Mouse (Mus musculus) gastrocnemius, adult 2 months (tissue): Measurements from ENCODE around the gene Frmd6. TPM values are rescaled to one million over a fixed set of nuclear protein-coding genes. Genes with fewer than 3 reads are reported as not detected.
A peak's percentile ranks its signal among the peaks of the same experiment; 100 is the strongest.

Experiments
- DNase-seq: peaks from one replicate; pipeline ENCODE4 v3.0.0; 2022
- H3K27ac ChIP-seq: fragments of 200-600 bp; 2 replicates; pipeline ENCODE4 v1.8.1; 2022; ENCODE audit warnings: mild to moderate bottlenecking
- H3K4me3 ChIP-seq: fragments of 200-600 bp; 2 replicates; pipeline ENCODE4 v1.8.1; 2022; ENCODE audit warnings: mild to moderate bottlenecking, moderate library complexity
- CTCF ChIP-seq: fragments of 200-600 bp; IDR thresholded peaks from 2 replicates; pipeline ENCODE4 v1.8.1; 2022; ENCODE audit warnings: antibody characterized with exemption, mild to moderate bottlenecking, moderate library complexity
- intact Hi-C: fragments of 180-260 bp; cut with DNase I; formaldehyde crosslinking; loops from one replicate; pipeline ENCODE4 v1.15.1; 2025
- total RNA-seq, 2 experiments: library from RNA; stranded (reverse); gene quantifications; 2 replicates each; pipeline ENCODE4 v1.2.3; 2021

Frmd6 gene
- total RNA-seq, 2 experiments from 2014 or later, result 9.8 to 14.2 TPM

GRCm38 (mm10) chr12:70895275-70895674 lies 70.0 kb downstream of the Frmd6 start:
- Histone ChIP-seq H3K4me3 (no peak overlapping the region), H3K27ac (0 out of 2 replicates have a peak overlapping the region, but pooled peaks have one; percentile 1)
- DNase-seq, result no peak
- no peak for TF ChIP-seq CTCF
- intact Hi-C loops, result no loop called here

DNA sequence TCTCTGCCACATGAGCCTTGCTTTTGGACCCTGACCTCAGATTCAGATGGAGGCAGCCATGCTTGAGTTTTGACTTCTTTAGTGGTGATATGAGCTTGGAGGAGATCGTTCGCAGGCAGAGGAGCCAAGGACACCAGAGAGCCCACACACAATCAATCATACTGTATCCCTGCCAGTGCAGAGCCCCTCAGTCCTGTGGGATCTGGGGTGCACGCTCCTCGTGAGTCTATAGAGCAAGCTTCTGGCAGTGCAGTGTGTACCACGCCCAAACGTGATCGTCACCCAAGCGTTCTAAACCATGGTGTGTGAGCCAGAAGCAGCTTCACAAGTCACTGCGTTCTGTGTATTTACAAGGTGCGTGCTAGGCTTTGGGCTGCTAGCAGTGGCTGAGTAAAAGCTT lies 70.8 kb downstream of the Frmd6 start:
- intact Hi-C loops, result no loop called here
- DNase-seq, result no peak
- H3K4me3 ChIP-seq, result no peak overlapping the region
- H3K27ac ChIP-seq, result peak overlapping the region; percentile 41
- no peak for TF ChIP-seq CTCF

DNA sequence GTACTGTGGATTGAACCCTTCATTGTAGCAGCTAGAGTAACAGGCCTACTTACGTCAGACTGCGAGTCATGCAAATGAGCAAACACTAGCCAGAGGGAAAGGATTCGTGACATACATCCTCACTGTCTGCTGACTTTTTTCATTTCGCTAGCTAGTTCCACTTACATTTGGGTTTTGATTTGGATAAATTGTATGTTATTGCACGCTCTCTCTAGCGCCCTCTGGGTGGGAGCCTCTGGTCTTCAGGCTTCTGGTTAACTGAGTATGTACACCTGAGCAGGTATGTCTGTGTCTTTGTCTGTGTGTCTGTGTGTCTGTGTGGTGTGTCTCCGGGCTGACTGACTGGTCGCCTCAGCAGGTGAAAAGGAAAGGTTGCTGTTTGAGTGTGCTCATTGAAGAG lies 72.1 kb downstream of the Frmd6 start:
- intact Hi-C loops, result no loop called here
- Histone ChIP-seq H3K4me3 (no peak overlapping the region), H3K27ac (no peak overlapping the region)
- peak; percentile 42 for TF ChIP-seq CTCF
- DNase-seq, result no peak

DNA sequence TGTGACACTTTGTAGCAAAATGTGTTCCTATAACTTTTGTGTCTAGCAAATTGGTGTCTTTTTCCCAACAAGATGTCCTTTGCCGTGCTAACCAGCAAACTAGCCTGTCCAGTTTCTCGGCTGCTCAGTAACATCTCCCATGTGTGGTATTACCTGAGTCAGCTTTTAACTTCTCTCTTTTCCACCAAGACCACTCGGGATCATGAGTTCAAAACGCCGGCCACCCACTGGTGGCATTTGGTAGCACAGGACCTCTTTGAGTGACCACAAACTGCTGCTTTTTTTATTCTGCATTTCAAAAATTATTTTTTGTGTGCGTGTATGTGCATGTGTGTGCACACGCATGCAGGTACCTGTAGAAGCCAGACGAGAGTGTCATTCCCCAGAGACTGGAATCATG lies 73.1 kb downstream of the Frmd6 start:
- intact Hi-C loops, result no loop called here
- H3K4me3 ChIP-seq, result no peak overlapping the region
- peak; percentile 49 for TF ChIP-seq CTCF
- no peak overlapping the region for H3K27ac ChIP-seq
- DNase-seq, result no peak

DNA sequence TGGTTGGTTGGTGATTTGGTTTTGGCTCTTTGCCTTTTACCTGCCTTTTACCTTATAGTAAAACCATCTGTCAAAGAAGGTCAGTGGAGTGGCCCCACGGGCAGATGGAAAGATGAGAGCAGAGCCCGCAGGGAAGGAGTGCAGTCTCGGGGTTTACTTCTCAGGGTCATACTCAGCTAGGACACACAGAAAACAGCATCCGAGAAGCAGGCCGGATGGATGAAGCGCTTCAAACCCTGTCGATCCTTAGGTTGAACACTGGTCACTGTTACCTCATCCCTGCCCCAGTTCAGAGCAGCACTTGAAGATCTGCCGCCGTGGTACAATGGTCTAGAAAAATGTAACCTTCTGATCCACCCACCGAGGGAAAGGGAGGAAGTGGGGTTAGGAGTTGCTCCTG lies 79.2 kb downstream of the Frmd6 start:
- no peak for DNase-seq
- no peak overlapping the region for H3K27ac ChIP-seq
- H3K4me3 ChIP-seq, result no peak overlapping the region
- TF ChIP-seq CTCF, result no peak
- intact Hi-C loops, result no loop called here

GRCm38 (mm10) chr12:70906867-70907266 lies 81.6 kb downstream of the Frmd6 start:
- no peak for TF ChIP-seq CTCF
- peak; percentile 54 for DNase-seq
- Histone ChIP-seq H3K27ac (peak overlapping the region; percentile 82), H3K4me3 (peak overlapping the region; percentile 43)
- intact Hi-C loops, result no loop called here

GRCm38 (mm10) chr12:70907651-70908050 lies 82.3 kb downstream of the Frmd6 start:
- no peak for TF ChIP-seq CTCF
- intact Hi-C loops, result no loop called here
- no peak for DNase-seq
- Histone ChIP-seq H3K27ac (peak overlapping the region; percentile 82), H3K4me3 (no peak overlapping the region)

DNA sequence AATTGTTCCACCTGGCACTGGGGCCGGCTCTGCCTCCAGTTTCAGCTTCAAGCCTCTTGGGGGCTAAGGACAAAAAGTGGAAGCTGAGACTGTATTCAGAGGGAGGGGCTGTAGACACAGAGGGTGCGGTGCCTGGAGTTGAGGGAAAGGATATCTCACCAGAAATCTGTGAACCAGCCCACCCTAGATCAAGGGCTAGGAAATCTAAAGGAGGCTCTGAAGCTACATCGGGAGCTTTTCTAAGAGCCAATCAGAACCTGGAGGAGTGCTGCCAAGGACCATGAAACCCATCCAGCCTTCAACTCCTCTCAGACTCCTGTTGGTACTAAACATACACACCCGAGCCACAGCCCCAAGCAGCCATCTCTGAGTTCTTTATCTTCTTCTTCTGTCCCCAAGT lies 82.8 kb downstream of the Frmd6 start:
- H3K27ac ChIP-seq, result peak overlapping the region; percentile 82
- no peak overlapping the region for H3K4me3 ChIP-seq
- DNase-seq, result no peak
- TF ChIP-seq CTCF, result no peak
- intact Hi-C loops, result no loop called here

DNA sequence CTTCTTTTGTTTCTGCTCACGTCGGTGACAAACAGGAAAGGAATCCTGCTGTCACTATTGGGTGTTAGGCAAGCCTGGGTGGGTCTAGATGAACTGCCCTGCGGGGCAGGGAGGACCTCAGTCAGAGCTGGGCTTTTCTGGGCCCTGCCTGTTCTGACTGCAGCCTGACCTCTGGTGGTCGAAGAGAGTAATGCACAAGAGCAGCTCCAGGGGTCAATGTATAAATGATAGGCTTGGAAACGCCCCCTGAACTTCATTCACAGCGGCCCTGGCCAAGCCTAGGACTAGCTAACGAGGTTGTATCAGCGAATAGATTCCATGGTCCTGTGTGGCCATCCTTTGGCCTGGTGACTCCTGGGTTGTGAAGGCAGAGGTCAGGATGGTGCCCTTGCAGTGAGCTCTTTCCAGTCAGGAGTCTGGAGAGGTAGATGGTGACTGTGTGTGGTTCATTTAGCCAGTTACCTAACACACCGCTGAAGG lies 85.0 kb downstream of the Frmd6 start:
- Histone ChIP-seq H3K4me3 (no peak overlapping the region; the same call in 1 of the 2 replicates), H3K27ac (peak overlapping the region; percentile 70)
- intact Hi-C loops, result loop anchor here (5.0 to 10.0 kb wide), 4 partner anchors 83 to 675 kb away; partner anchors contain the start of genes Frmd6 and Pygl
- DNase-seq, result peak; percentile 87
- TF ChIP-seq CTCF, result peak; percentile 98

- Histone ChIP-seq H3K4me3 (peak overlapping the region; percentile 4; the same call in 1 of the 2 replicates), H3K27ac (peak overlapping the region; percentile 68)
- DNase-seq, result peak; percentile 90
- intact Hi-C loops, result loop anchor here (1.0 to 10.0 kb wide), 5 partner anchors 84 to 676 kb away; partner anchors contain the start of genes Frmd6 and Pygl
- TF ChIP-seq CTCF, result peak; percentile 97
Observed at GRCm38 (mm10) chr12:70911029-70911428, 85.7 kb downstream of the Frmd6 start.

DNA sequence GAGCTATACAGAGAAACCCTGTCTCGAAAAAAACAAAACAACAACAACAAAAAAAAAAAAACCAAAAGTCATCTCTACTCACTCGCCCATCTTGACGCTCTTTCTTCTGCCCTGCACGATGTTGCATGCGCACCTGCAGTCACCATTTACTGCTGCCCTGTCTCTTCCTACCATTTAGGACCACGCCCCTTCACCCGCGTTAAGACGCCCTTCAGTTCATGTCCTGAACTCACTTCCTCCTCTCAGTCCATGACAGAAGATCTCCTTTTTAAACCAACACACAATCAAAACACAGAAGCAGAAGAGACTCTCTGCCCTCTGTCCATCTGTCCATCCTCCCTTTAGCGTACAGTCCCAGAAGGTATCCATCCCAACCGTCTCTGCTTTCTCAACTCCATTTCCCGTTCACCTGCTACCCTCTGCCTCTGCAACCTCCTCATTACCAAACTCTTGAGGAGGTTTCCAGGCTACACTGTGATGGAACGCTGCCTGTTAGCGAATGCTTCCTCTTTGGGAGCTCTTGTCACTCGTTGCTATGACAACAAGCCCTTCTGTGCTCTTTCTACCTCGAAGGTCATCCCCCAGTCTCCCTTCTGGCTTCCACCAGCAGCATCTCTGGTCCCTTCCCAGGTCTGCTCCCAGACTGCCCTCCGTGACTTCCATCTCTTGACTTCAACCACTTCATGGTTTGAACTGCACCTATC lies 86.5 kb downstream of the Frmd6 start:
- no peak for DNase-seq
- intact Hi-C loops, result loop anchor here (1.0 to 10.0 kb wide), 5 partner anchors 85 to 677 kb away; partner anchors contain the start of genes Frmd6 and Pygl
- no peak overlapping the region for H3K4me3 ChIP-seq
- H3K27ac ChIP-seq, result no peak overlapping the region
- no peak for TF ChIP-seq CTCF

GRCm38 (mm10) chr12:70913429-70913828 lies 88.1 kb downstream of the Frmd6 start:
- no peak overlapping the region for H3K27ac ChIP-seq
- TF ChIP-seq CTCF, result peak; percentile 91
- H3K4me3 ChIP-seq, result no peak overlapping the region
- peak; percentile 89 for DNase-seq
- intact Hi-C loops, result loop anchor here (5.0 to 10.0 kb wide), 4 partner anchors 86 to 679 kb away; partner anchors contain the start of genes Frmd6 and Pygl

- no peak overlapping the region for H3K27ac ChIP-seq
- TF ChIP-seq CTCF, result peak; percentile 71
- DNase-seq, result no peak
- intact Hi-C loops, result loop anchor here (5.0 to 10.0 kb wide), 4 partner anchors 87 to 680 kb away; partner anchors contain the start of genes Frmd6 and Pygl
- no peak overlapping the region for H3K4me3 ChIP-seq
Observed at GRCm38 (mm10) chr12:70914387-70914786, 89.1 kb downstream of the Frmd6 start.
